Mouse (Mus musculus) CD8-positive naive resting alpha-beta T cell, adult 2 months (primary cell): ENCODE measurements around the gene Epb41l2.

Experiments
- DNase-seq, 2 experiments: peaks; one replicate each; pipeline ENCODE4 v3.0.0; 2022; ENCODE audit warnings: low read depth in 2 of 2, low spot score in 2 of 2

Gene Epb41l2

GRCm38 (mm10) chr10:25365158-25365557 lies 5.6 kb downstream of the Epb41l2 start:
- DNase-seq = no peak

- DNase-seq = no peak
These were observed 6.1 kb downstream of the Epb41l2 start for GRCm38 (mm10) chr10:25365708-25366107.

- DNase-seq = no peak
These were observed 7.1 kb downstream of the Epb41l2 start for GRCm38 (mm10) chr10:25366691-25367090.

- DNase-seq = no peak
These were observed 9.3 kb downstream of the Epb41l2 start for GRCm38 (mm10) chr10:25368928-25369327.

- no peak for DNase-seq
These were observed 10.1 kb downstream of the Epb41l2 start for GRCm38 (mm10) chr10:25369691-25370090.

GRCm38 (mm10) chr10:25371336-25371735 lies 11.7 kb downstream of the Epb41l2 start:
- DNase-seq = no peak

- DNase-seq = no peak
These were observed 12.3 kb downstream of the Epb41l2 start for GRCm38 (mm10) chr10:25371915-25372371.

GRCm38 (mm10) chr10:25372510-25373148 lies 13.0 kb downstream of the Epb41l2 start:
- DNase-seq = no peak

GRCm38 (mm10) chr10:25375036-25375435 lies 15.4 kb downstream of the Epb41l2 start:
- no peak for DNase-seq

GRCm38 (mm10) chr10:25380746-25381481 lies 21.3 kb downstream of the Epb41l2 start:
- DNase-seq = no peak

- DNase-seq = no peak
These were observed 22.4 kb downstream of the Epb41l2 start for GRCm38 (mm10) chr10:25381951-25382350.

- DNase-seq = no peak
These were observed 23.6 kb downstream of the Epb41l2 start for GRCm38 (mm10) chr10:25383171-25383570.

- DNase-seq = no peak
These were observed 24.8 kb downstream of the Epb41l2 start for GRCm38 (mm10) chr10:25384391-25384790.

GRCm38 (mm10) chr10:25385811-25386580 lies 26.4 kb downstream of the Epb41l2 start:
- no peak for DNase-seq

GRCm38 (mm10) chr10:25386868-25387267 lies 27.3 kb downstream of the Epb41l2 start:
- no peak for DNase-seq

- DNase-seq = peak; percentile 7 to 26
These were observed 27.7 kb downstream of the Epb41l2 start for GRCm38 (mm10) chr10:25387268-25387667.

GRCm38 (mm10) chr10:25392786-25393185 lies 33.2 kb downstream of the Epb41l2 start:
- DNase-seq = no peak

- DNase-seq = no peak
These were observed 34.1 kb downstream of the Epb41l2 start for GRCm38 (mm10) chr10:25393721-25394120.

GRCm38 (mm10) chr10:25395236-25395886 lies 35.8 kb downstream of the Epb41l2 start:
- DNase-seq = no peak

GRCm38 (mm10) chr10:25396859-25397258 lies 37.3 kb downstream of the Epb41l2 start:
- DNase-seq = no peak
